Mouse (Mus musculus): ENCODE measurements around the gene Sugct. TPM values are rescaled to one million over a fixed set of nuclear protein-coding genes. Genes with fewer than 3 reads are reported as not detected.

Sugct gene
- 9.6 TPM for polyA plus RNA-seq (2014; fragmentation: Illumina TruSeq; extraction: RNeasy Lipid Tissue Mini Kit (QIAGEN cat#74804); ENCODE audit: low read depth, low replicate concordance)

DNA sequence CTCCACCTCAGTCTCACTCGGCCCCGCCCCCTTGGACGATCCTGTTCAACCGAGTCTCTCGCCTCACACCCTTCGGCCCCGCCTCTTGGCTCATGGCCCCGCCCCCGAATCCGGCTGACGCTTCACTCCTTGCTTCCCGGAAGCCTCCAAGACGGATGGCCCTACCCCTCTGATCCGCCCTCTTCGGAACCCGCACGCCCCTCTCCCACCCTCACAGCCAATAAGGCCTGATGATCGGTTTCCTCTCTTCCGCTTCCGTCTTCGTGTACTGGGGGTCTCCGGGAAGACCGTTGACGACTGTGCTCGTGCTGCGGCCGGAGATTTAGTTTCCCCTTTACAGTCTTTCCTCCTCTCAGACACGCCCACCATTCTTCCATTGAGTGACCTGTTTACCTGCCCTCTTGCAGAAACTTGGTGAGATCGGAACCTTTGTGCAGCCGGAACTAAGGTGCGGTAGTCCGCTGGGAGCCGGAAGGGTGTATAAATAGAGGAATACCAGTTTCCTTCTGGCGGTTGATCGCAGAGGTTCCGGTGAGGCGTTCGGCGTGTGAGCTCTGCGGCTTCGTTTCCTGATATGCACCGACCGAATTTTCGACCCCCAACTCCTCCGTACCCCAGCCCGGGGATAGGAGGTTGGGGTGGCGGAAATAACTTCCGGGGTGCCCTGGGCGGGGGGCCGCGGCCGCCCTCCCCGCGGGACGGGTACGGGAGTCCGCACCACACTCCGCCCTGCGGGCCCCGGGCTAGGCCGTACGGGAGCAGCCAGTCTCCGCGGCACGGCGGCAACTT lies at the start of gene Sugct, which contains the start of gene Mplkip:
TSS of gene Sugct (minus strand) at position 643 of the 789 bp plus-strand sequence.
TSS of gene Mplkip (plus strand) at position 282 of the 789 bp plus-strand sequence.

Other genes starting within 250 kb of the Sugct start
- 132 TPM for gene Mplkip, start 361 bp downstream of the Sugct start, polyA plus RNA-seq (2014; fragmentation: Illumina TruSeq; extraction: RNeasy Lipid Tissue Mini Kit (QIAGEN cat#74804); ENCODE audit: low read depth, low replicate concordance)
- 84.1 TPM for gene Cdk13, start 109.5 kb upstream of the Sugct start, polyA plus RNA-seq (2014; fragmentation: Illumina TruSeq; extraction: RNeasy Lipid Tissue Mini Kit (QIAGEN cat#74804); ENCODE audit: low read depth, low replicate concordance)
- gene Rala, start 248.7 kb upstream of the Sugct start, polyA plus RNA-seq (2014; fragmentation: Illumina TruSeq; extraction: RNeasy Lipid Tissue Mini Kit (QIAGEN cat#74804); ENCODE audit: low read depth, low replicate concordance), result 157 TPM

Data from sigmoid colon, adult 10 weeks (tissue).